Mouse (Mus musculus) hindbrain, postnatal 0 days (tissue): ENCODE data around the gene Lsr. TPM values are rescaled to one million over a fixed set of nuclear protein-coding genes. Genes with fewer than 3 reads are reported as not detected.
"Not testable (repeated sequence)": the region's sequence is repeated elsewhere in the genome, so short reads cannot be mapped to it uniquely, and the experiment has no call there.

ENCODE experiments used
- ATAC-seq: fragments of 200-750 bp; cut with Nextera tagmentation; 2 replicates; pipeline ENCODE4 v1.8.0; 2017; ENCODE audit warnings: mild to moderate bottlenecking, moderate TSS enrichment, moderate library complexity
- DNase-seq: peaks from one replicate; pipeline ENCODE4 v3.0.0-alpha.2; 2015; ENCODE audit warnings: low spot score
- H3K27ac ChIP-seq: fragments of 300-500 bp; sonication (generic); 2 replicates; pipeline ENCODE4 v1.5.1; 2014; ENCODE audit warnings: mild to moderate bottlenecking
- H3K27me3 ChIP-seq: fragments of 300-500 bp; sonication (generic); 2 replicates; pipeline ENCODE4 v1.6.1; 2014; ENCODE audit warnings: low read length, mixed read lengths; ENCODE audit not compliant: insufficient read depth
- H3K36me3 ChIP-seq: fragments of 300-500 bp; sonication (generic); 2 replicates; pipeline ENCODE4 v1.6.1; 2014; ENCODE audit warnings: low read length, mixed read lengths; ENCODE audit not compliant: insufficient read depth
- H3K4me1 ChIP-seq: fragments of 300-500 bp; sonication (generic); 2 replicates; pipeline ENCODE4 v1.6.1; 2014; ENCODE audit warnings: antibody characterized with exemption, low read length, mixed read lengths; ENCODE audit not compliant: insufficient read depth
- H3K4me2 ChIP-seq: fragments of 300-500 bp; sonication (generic); 2 replicates; pipeline ENCODE4 v1.6.1; 2014; ENCODE audit warnings: low read depth, mild to moderate bottlenecking, low read length, moderate library complexity, mixed read lengths
- H3K4me3 ChIP-seq: fragments of 300-500 bp; sonication (generic); 2 replicates; pipeline ENCODE4 v1.5.1; 2014; ENCODE audit warnings: low read length
- H3K9ac ChIP-seq: fragments of 300-500 bp; sonication (generic); replicated peaks from 2 replicates; pipeline ENCODE4 v1.6.1; 2014; ENCODE audit warnings: mild to moderate bottlenecking, low read length, moderate library complexity, mixed read lengths
- H3K9me3 ChIP-seq: fragments of 300-500 bp; sonication (generic); 2 replicates; pipeline ENCODE4 v1.6.1; 2016; ENCODE audit warnings: low read length, mixed read lengths
- CTCF ChIP-seq: IDR thresholded peaks from 2 replicates; pipeline ENCODE4 v1.5.1; 2016; ENCODE audit warnings: antibody characterized with exemption, control low read depth, low read depth
- WGBS: fragments of 180-500 bp; shearing (Covaris S2); extraction: QIAGEN DNeasy Blood & Tissue Kit; methylation state at CpG from one replicate; pipeline ENCODE4 v1.1.7; 2014; 5-methylcytosine and 5-hydroxymethylcytosine counted together
- polyA plus RNA-seq: library from polyadenylated mRNA; unstranded; fragments of >200 nt; fragmentation: Nextera tagmentation; extraction: Ambion mirVana; gene quantifications from 2 replicates; pipeline ENCODE4 v1.2.1, GENCODE M21; 2015
- total RNA-seq: library from RNA; depleted of rRNA; stranded (reverse); fragments of >200 nt; gene quantifications from 2 replicates; pipeline ENCODE4 v1.2.3, GENCODE M21; 2014

Gene Lsr
- total and polyA plus RNA-seq, 2 experiments from 2014 or later: 25.3 to 28.8 TPM

- not testable (repeated sequence) for H3K27ac ChIP-seq, H3K4me3 ChIP-seq, H3K36me3 ChIP-seq, H3K9ac ChIP-seq, H3K4me1 ChIP-seq, H3K9me3 ChIP-seq, DNase-seq, ATAC-seq, H3K27me3 ChIP-seq, H3K4me2 ChIP-seq
- WGBS: 65% methylated on average over 6 of the region's 6 CpGs
These were observed 37.7 kb downstream of the Lsr start for GRCm38 (mm10) chr7:30935422-30936099.

GRCm38 (mm10) chr7:30924581-30924980 is 48.7 kb downstream of the Lsr start, which contains the start of gene Hamp2:
Gene Hamp2, minus strand, starts transcription at chr7:30924681.
- 75% methylated on average over 1 of the region's 2 CpGs for WGBS
- not testable (repeated sequence) for H3K9me3 ChIP-seq, H3K9ac ChIP-seq, ATAC-seq, H3K36me3 ChIP-seq, H3K27me3 ChIP-seq, H3K4me1 ChIP-seq, H3K4me3 ChIP-seq, H3K4me2 ChIP-seq, H3K27ac ChIP-seq, DNase-seq

- no peaks in the 10 kb centered on the region for H3K9me3 ChIP-seq
- H3K4me2 ChIP-seq: no peak overlapping the region
- no peak overlapping the region for H3K4me3 ChIP-seq
- H3K27me3 ChIP-seq: no peaks in the 10 kb centered on the region
- H3K27ac ChIP-seq: no peak overlapping the region
- TF ChIP-seq CTCF: no peak
- DNase-seq (no peak), ATAC-seq (no peak)
- 53% methylated on average over 3 of the region's 3 CpGs for WGBS
- no peaks in the 10 kb centered on the region for H3K36me3 ChIP-seq
- H3K9ac ChIP-seq: no peak overlapping the region
- H3K4me1 ChIP-seq: no peaks in the 10 kb centered on the region
These were observed 49.2 kb downstream of the Lsr start for GRCm38 (mm10) chr7:30924071-30924470.

GRCm38 (mm10) chr7:30922490-30922889 is 50.8 kb downstream of the Lsr start:
- 54% methylated on average over 3 of the region's 3 CpGs for WGBS
- ATAC-seq, H3K36me3 ChIP-seq, DNase-seq, H3K4me1 ChIP-seq, H3K4me3 ChIP-seq, H3K27me3 ChIP-seq, H3K27ac ChIP-seq, H3K9me3 ChIP-seq, H3K4me2 ChIP-seq, H3K9ac ChIP-seq: not testable (repeated sequence)

- no peak for TF ChIP-seq CTCF
These were observed 53.0 kb downstream of the Lsr start for GRCm38 (mm10) chr7:30920217-30920616.

GRCm38 (mm10) chr7:30917219-30917618 is 56.0 kb downstream of the Lsr start:
- 54% methylated on average over 4 of the region's 4 CpGs for WGBS
- Histone ChIP-seq H3K36me3 (no peaks in the 10 kb centered on the region), H3K27ac (no peak overlapping the region), H3K4me1 (no peaks in the 10 kb centered on the region), H3K9ac (no peak overlapping the region), H3K4me3 (no peak overlapping the region), H3K27me3 (no peaks in the 10 kb centered on the region), H3K9me3 (no peaks in the 10 kb centered on the region), H3K4me2 (no peak overlapping the region)
- ATAC-seq (no peak), DNase-seq (no peak)
- TF ChIP-seq CTCF: no peak

More at GRCm38 (mm10) chr7:30920217-30920616, 53.0 kb downstream of the Lsr start:
- no peaks in the 10 kb centered on the region for H3K27me3 ChIP-seq
- H3K4me1 ChIP-seq: no peaks in the 10 kb centered on the region
- H3K4me2 ChIP-seq: no peak overlapping the region
- H3K4me3 ChIP-seq: no peak overlapping the region
- ATAC-seq (no peak), DNase-seq (no peak)
- H3K27ac ChIP-seq: no peak overlapping the region
- 72% methylated on average over 3 of the region's 3 CpGs for WGBS
- H3K9ac ChIP-seq: no peak overlapping the region
- no peaks in the 10 kb centered on the region for H3K36me3 ChIP-seq
- no peaks in the 10 kb centered on the region for H3K9me3 ChIP-seq

GRCm38 (mm10) chr7:30916713-30917112 is 56.6 kb downstream of the Lsr start:
- Histone ChIP-seq H3K27ac (no peak overlapping the region), H3K27me3 (no peaks in the 10 kb centered on the region), H3K9me3 (no peaks in the 10 kb centered on the region), H3K9ac (no peak overlapping the region), H3K4me1 (no peaks in the 10 kb centered on the region), H3K4me3 (no peak overlapping the region), H3K4me2 (no peak overlapping the region), H3K36me3 (no peaks in the 10 kb centered on the region)
- TF ChIP-seq CTCF: no peak
- DNase-seq (no peak), ATAC-seq (no peak)
- WGBS: 19% methylated on average over 6 of the region's 6 CpGs
